Mouse (Mus musculus): ENCODE measurements at regions not wholly inside any gene's neighbourhood (a gene's known extent, or its start where the extent isn't known, plus 50 kb on each side); places are given as distances from the start of the nearest gene placed in this dataset.
A peak's percentile ranks its signal among the peaks of the same experiment; 100 is the strongest.

DNA sequence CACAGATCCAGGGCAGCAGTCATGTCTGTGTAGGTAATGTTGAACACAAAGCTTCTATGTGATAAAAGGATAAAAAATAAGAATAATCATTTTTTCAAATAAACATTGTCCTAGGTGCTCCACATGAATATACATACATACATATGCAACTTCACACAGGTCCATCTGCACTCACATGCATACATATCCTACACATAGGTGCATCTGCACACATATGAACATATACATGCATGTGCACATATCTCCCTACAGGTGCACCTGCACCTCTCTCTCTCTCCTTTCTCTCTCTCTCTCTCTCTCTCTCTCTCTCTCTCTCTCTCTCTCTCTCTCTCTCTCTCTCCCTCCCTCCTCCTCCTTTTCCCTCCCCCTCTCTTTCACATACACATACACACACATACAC lies 509.9 kb downstream of the Fat4 start:
- Histone ChIP-seq H3K36me3 (replicated peaks) (no peaks in the 10 kb centered on the region), H3K4me3 (no peak overlapping the region), H3K4me1 (no peaks in the 10 kb centered on the region), H3K9me3 (no peaks in the 10 kb centered on the region), H3K27ac (no peak overlapping the region), H3K9ac (no peak overlapping the region), H3K4me2 (no peak overlapping the region), H3K27me3 (replicated peaks) (no peaks in the 10 kb centered on the region)
- ATAC-seq (replicated peaks): no peak

DNA sequence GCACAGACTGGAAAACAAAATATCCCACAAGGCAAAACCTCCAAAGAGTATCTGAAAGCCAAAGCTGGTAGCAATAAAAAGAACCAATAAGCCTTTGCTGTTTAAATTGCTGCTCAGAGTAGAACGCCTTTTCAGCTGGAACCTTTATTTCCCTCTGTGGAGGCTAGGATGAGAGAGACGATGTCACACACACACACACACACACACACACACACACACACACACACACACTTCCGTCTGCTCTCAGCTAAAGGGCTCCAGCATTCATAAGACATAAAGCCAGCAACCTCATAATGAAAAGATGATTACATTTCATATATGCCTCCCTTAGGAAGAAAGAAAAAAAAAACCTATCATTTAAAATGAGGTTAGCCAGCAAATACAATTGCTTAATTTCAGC lies 510.5 kb downstream of the Fat4 start:
- WGBS: 33% methylated on average over 3 of the region's 3 CpGs
- Histone ChIP-seq H3K27me3 (replicated peaks) (no peaks in the 10 kb centered on the region), H3K9ac (no peak overlapping the region), H3K27ac (no peak overlapping the region), H3K36me3 (replicated peaks) (no peaks in the 10 kb centered on the region), H3K4me2 (no peak overlapping the region), H3K4me1 (no peaks in the 10 kb centered on the region), H3K9me3 (no peaks in the 10 kb centered on the region), H3K4me3 (no peak overlapping the region)
- no peak for ATAC-seq (replicated peaks)

DNA sequence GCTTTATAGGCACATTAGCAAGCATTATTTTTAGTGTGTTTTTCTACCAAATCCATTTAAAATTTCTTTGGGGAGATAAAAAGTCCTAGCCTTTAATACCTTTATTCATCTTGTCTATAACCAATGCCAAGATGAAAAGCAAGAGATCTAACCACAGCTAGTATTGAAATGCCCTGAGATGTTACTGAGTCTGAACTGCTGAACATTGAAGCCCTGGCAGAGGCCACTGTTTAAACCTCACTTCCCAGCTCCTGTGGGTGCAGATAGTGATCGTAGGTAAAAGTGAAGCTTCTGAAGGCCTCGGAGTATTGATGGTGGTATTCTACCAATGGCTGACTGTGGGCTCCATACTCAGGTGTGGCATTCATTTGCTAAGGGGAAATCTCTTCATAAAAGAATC lies 510.9 kb downstream of the Fat4 start:
- no peak overlapping the region for H3K4me3 ChIP-seq
- no peak for ATAC-seq (replicated peaks)
- no peaks in the 10 kb centered on the region for H3K4me1 ChIP-seq
- H3K27ac ChIP-seq: no peak overlapping the region
- 93% methylated on average over 2 of the region's 2 CpGs for WGBS
- H3K27me3 ChIP-seq (replicated peaks): no peaks in the 10 kb centered on the region
- H3K9me3 ChIP-seq: no peaks in the 10 kb centered on the region
- no peak overlapping the region for H3K4me2 ChIP-seq
- no peaks in the 10 kb centered on the region for H3K36me3 ChIP-seq (replicated peaks)
- no peak overlapping the region for H3K9ac ChIP-seq

GRCm38 (mm10) chr3:39424778-39425642 lies 538.3 kb downstream of the Fat4 start:
- no peak overlapping the region for H3K4me3 ChIP-seq
- ATAC-seq (replicated peaks): peak; percentile 76; the same call in 1 of the 2 replicates
- 0 out of 2 replicates have a peak overlapping the region, but pooled peaks have one; percentile 38 for H3K27ac ChIP-seq
- no peaks in the 10 kb centered on the region for H3K36me3 ChIP-seq (replicated peaks)
- H3K4me1 ChIP-seq: no peaks in the 10 kb centered on the region
- no peak overlapping the region for H3K4me2 ChIP-seq
- H3K27me3 ChIP-seq (replicated peaks): no peaks in the 10 kb centered on the region
- 34% methylated on average over 5 of the region's 5 CpGs for WGBS
- H3K9ac ChIP-seq: no peak overlapping the region
- H3K9me3 ChIP-seq: no peaks in the 10 kb centered on the region

GRCm38 (mm10) chr3:39425643-39426016 lies 538.9 kb downstream of the Fat4 start:
- peak; percentile 69; the same call in 1 of the 2 replicates for ATAC-seq (replicated peaks)
- H3K4me3 ChIP-seq: no peak overlapping the region
- 55% methylated on average over 2 of the region's 2 CpGs for WGBS

DNA sequence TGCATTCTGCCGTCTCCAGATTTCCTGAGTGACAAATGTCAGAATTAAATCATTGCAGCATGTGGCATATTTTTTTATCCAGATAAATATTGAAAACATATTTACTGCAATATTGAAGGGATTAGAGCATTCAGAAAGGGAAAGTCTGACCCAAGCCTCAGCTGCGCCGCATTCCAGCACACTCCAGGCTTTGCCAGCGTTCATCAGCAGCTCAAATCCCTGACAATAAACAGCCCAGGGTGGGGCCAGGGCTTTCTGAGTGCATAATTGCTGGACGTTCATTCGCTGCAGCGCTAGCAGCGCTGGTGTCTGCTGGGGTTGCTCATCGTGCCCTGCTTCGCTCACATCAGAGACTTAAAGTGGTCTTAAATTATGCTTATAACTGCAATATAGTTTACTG lies 556.6 kb downstream of the Fat4 start:
- H3K27me3 ChIP-seq (replicated peaks): no peaks in the 10 kb centered on the region
- no peaks in the 10 kb centered on the region for H3K9me3 ChIP-seq
- no peaks in the 10 kb centered on the region for H3K4me1 ChIP-seq
- no peaks in the 10 kb centered on the region for H3K36me3 ChIP-seq (replicated peaks)
- H3K27ac ChIP-seq: no peak overlapping the region
- no peak overlapping the region for H3K9ac ChIP-seq
- no peak overlapping the region for H3K4me3 ChIP-seq
- 40% methylated on average over 10 of the region's 10 CpGs for WGBS
- peak; percentile 63; the same call in 1 of the 2 replicates for ATAC-seq (replicated peaks)
- H3K4me2 ChIP-seq: no peak overlapping the region

More at GRCm38 (mm10) chr3:39425643-39426016, 538.9 kb downstream of the Fat4 start:
- H3K36me3 ChIP-seq (replicated peaks): no peaks in the 10 kb centered on the region
- H3K9me3 ChIP-seq: no peaks in the 10 kb centered on the region
- H3K4me2 ChIP-seq: no peak overlapping the region
- no peak overlapping the region for H3K9ac ChIP-seq
- no peaks in the 10 kb centered on the region for H3K4me1 ChIP-seq
- no peak overlapping the region for H3K27ac ChIP-seq
- no peaks in the 10 kb centered on the region for H3K27me3 ChIP-seq (replicated peaks)

GRCm38 (mm10) chr3:39455650-39456049 lies 568.9 kb downstream of the Fat4 start:
- H3K27me3 ChIP-seq (replicated peaks): no peaks in the 10 kb centered on the region
- H3K36me3 ChIP-seq (replicated peaks): no peaks in the 10 kb centered on the region
- no peak overlapping the region for H3K9ac ChIP-seq
- H3K4me1 ChIP-seq: no peaks in the 10 kb centered on the region
- ATAC-seq (replicated peaks): no peak
- H3K4me2 ChIP-seq: no peak overlapping the region
- no peak overlapping the region for H3K4me3 ChIP-seq
- H3K27ac ChIP-seq: no peak overlapping the region
- no peaks in the 10 kb centered on the region for H3K9me3 ChIP-seq

GRCm38 (mm10) chr3:39460183-39460888 lies 573.6 kb downstream of the Fat4 start:
- 74% methylated on average over 14 of the region's 14 CpGs for WGBS
- Histone ChIP-seq H3K36me3 (replicated peaks) (no peaks in the 10 kb centered on the region), H3K4me1 (no peaks in the 10 kb centered on the region), H3K4me3 (no peak overlapping the region), H3K4me2 (no peak overlapping the region), H3K27ac (no peak overlapping the region), H3K9ac (no peak overlapping the region), H3K27me3 (replicated peaks) (no peaks in the 10 kb centered on the region), H3K9me3 (no peaks in the 10 kb centered on the region)
- ATAC-seq (replicated peaks): peak; percentile 54; the same call in 1 of the 2 replicates

DNA sequence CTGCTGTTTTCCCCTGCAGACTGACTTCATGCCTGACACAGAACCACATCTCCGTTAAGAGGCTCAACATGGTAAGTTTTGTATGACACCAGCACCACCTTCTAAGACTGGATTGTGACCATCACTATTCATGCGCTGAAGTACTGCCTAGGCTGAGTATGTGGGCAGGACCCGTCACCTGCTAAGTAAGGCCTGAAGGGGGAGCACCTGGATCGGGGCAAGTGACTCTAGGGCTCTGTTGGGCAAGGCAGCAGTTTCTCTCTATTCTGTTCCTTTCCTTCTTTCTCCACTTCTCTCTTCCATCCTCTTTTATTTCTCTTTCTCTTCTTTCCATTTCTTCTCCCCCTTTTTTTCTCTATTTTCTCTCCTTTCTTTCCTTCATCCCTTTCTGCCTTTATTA lies 574.8 kb downstream of the Fat4 start:
- ATAC-seq (replicated peaks): no peak
- H3K4me1 ChIP-seq: no peaks in the 10 kb centered on the region
- WGBS: 93% methylated on average over 4 of the region's 4 CpGs
- no peaks in the 10 kb centered on the region for H3K36me3 ChIP-seq (replicated peaks)
- no peak overlapping the region for H3K4me2 ChIP-seq
- H3K27ac ChIP-seq: no peak overlapping the region
- H3K9me3 ChIP-seq: no peaks in the 10 kb centered on the region
- no peak overlapping the region for H3K9ac ChIP-seq
- no peak overlapping the region for H3K4me3 ChIP-seq
- H3K27me3 ChIP-seq (replicated peaks): no peaks in the 10 kb centered on the region

GRCm38 (mm10) chr3:39465811-39466210 lies 579.1 kb downstream of the Fat4 start:
- no peaks in the 10 kb centered on the region for H3K27me3 ChIP-seq (replicated peaks)
- H3K36me3 ChIP-seq (replicated peaks): no peaks in the 10 kb centered on the region
- 77% methylated on average over 3 of the region's 3 CpGs for WGBS
- no peak overlapping the region for H3K4me3 ChIP-seq
- H3K27ac ChIP-seq: no peak overlapping the region
- no peaks in the 10 kb centered on the region for H3K9me3 ChIP-seq
- H3K4me2 ChIP-seq: no peak overlapping the region
- no peaks in the 10 kb centered on the region for H3K4me1 ChIP-seq
- no peak for ATAC-seq (replicated peaks)
- no peak overlapping the region for H3K9ac ChIP-seq

DNA sequence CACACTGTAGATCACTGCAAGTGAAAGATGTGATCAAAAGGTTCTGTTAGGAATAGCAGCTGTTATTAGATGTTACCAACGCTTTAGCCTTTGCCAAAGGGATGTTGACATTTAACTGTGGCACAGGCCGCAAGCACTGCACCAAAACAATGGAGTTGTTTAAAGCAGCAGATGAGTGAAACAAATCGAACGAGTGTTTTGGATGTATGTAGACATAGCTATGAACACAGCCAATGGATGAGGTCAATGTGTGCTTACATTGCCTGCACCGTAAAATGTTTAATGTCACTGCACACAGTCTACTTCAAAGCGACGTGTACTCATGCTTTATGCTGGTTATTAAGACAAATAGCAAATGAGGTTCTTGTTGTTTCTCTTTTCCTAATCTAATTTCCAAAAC lies 602.7 kb downstream of the Fat4 start:
- H3K9me3 ChIP-seq: no peaks in the 10 kb centered on the region
- no peak overlapping the region for H3K4me2 ChIP-seq
- H3K27me3 ChIP-seq (replicated peaks): no peaks in the 10 kb centered on the region
- H3K4me1 ChIP-seq: no peaks in the 10 kb centered on the region
- 87% methylated on average over 7 of the region's 7 CpGs for WGBS
- H3K36me3 ChIP-seq (replicated peaks): no peaks in the 10 kb centered on the region
- no peak overlapping the region for H3K27ac ChIP-seq
- ATAC-seq (replicated peaks): no peak
- H3K9ac ChIP-seq: no peak overlapping the region
- no peak overlapping the region for H3K4me3 ChIP-seq

- Histone ChIP-seq H3K27me3 (replicated peaks) (no peaks in the 10 kb centered on the region), H3K36me3 (replicated peaks) (no peaks in the 10 kb centered on the region), H3K4me1 (no peaks in the 10 kb centered on the region), H3K9ac (no peak overlapping the region), H3K4me2 (no peak overlapping the region), H3K27ac (no peak overlapping the region), H3K4me3 (no peak overlapping the region), H3K9me3 (no peaks in the 10 kb centered on the region)
- no peak for ATAC-seq (replicated peaks)
- 89% methylated on average over 3 of the region's 3 CpGs for WGBS
These were observed 607.6 kb downstream of the Fat4 start for GRCm38 (mm10) chr3:39494363-39494762.

GRCm38 (mm10) chr3:39528087-39528486 lies 641.3 kb downstream of the Fat4 start:
- Histone ChIP-seq H3K36me3 (replicated peaks) (no peaks in the 10 kb centered on the region), H3K9me3 (no peaks in the 10 kb centered on the region), H3K4me1 (no peaks in the 10 kb centered on the region), H3K4me3 (no peak overlapping the region), H3K4me2 (no peak overlapping the region), H3K27me3 (replicated peaks) (no peaks in the 10 kb centered on the region), H3K27ac (no peak overlapping the region), H3K9ac (no peak overlapping the region)
- ATAC-seq (replicated peaks): no peak
- 92% methylated on average over 5 of the region's 5 CpGs for WGBS
